Mouse (Mus musculus): ENCODE data around the gene Relch.
"Not testable (repeated sequence)": the region's sequence is repeated elsewhere in the genome, so short reads cannot be mapped to it uniquely, and the experiment has no call there.

Gene Relch

GRCm38 (mm10) chr1:105746858-105747596 is 83.4 kb downstream of the Relch start:
- DNase-seq = no peak

- no peak for DNase-seq
Measured at GRCm38 (mm10) chr1:105748091-105748799, 84.6 kb downstream of the Relch start.

GRCm38 (mm10) chr1:105752196-105752595 is 88.5 kb downstream of the Relch start:
- DNase-seq = no peak

- DNase-seq = no peak
Measured at GRCm38 (mm10) chr1:105752944-105753343, 89.3 kb downstream of the Relch start.

- DNase-seq = no peak
Measured at GRCm38 (mm10) chr1:105758798-105759197, 95.1 kb downstream of the Relch start.

GRCm38 (mm10) chr1:105759422-105760165 is 95.9 kb downstream of the Relch start:
- no peak for DNase-seq

- no peak for DNase-seq
Measured at GRCm38 (mm10) chr1:105765586-105765985, 101.9 kb downstream of the Relch start.

GRCm38 (mm10) chr1:105766099-105766498 is 102.4 kb downstream of the Relch start:
- DNase-seq = not testable (repeated sequence)

GRCm38 (mm10) chr1:105768397-105768796 is 104.7 kb downstream of the Relch start:
- DNase-seq = no peak

- DNase-seq = no peak
Measured at GRCm38 (mm10) chr1:105770685-105771084, 107.0 kb downstream of the Relch start.

- DNase-seq = no peak
Measured at GRCm38 (mm10) chr1:105776426-105776825, 112.8 kb downstream of the Relch start.

- DNase-seq = no peak
Measured at GRCm38 (mm10) chr1:105780079-105780456, 116.4 kb downstream of the Relch start.

GRCm38 (mm10) chr1:105780457-105781364 is 117.0 kb downstream of the Relch start, which contains the start of gene Tnfrsf11a:
Gene Tnfrsf11a (plus strand): TSS chr1:105780718.
- peak; percentile 17 to 34 for DNase-seq

- DNase-seq = no peak
Measured at GRCm38 (mm10) chr1:105781391-105782146, 117.9 kb downstream of the Relch start.

GRCm38 (mm10) chr1:105784257-105785016 is 120.8 kb downstream of the Relch start:
- DNase-seq = no peak

GRCm38 (mm10) chr1:105785146-105785545 is 121.5 kb downstream of the Relch start:
- no peak for DNase-seq

GRCm38 (mm10) chr1:105786731-105787357 is 123.2 kb downstream of the Relch start:
- no peak for DNase-seq

- no peak for DNase-seq
Measured at GRCm38 (mm10) chr1:105790103-105790502, 126.4 kb downstream of the Relch start.

GRCm38 (mm10) chr1:105794670-105795069 is 131.0 kb downstream of the Relch start:
- DNase-seq = no peak

- DNase-seq = no peak
Measured at GRCm38 (mm10) chr1:105795705-105796104, 132.0 kb downstream of the Relch start.
